Mouse (Mus musculus) hindbrain, embryonic 16.5 days (tissue): ENCODE data around the gene Phf5a. TPM values are rescaled to one million over a fixed set of nuclear protein-coding genes. Genes with fewer than 3 reads are reported as not detected.
A peak's percentile ranks its signal among the peaks of the same experiment; 100 is the strongest.

Experiments
- ATAC-seq: fragments of 200-750 bp; cut with Nextera tagmentation; 2 replicates; pipeline ENCODE4 v1.8.0; 2017; ENCODE audit warnings: moderate TSS enrichment, moderate library complexity
- H3K27ac ChIP-seq: fragments of 300-500 bp; sonication (generic); 2 replicates; pipeline ENCODE4 v1.5.1; 2014; ENCODE audit warnings: low read depth, mild to moderate bottlenecking, control low read depth, low read length, moderate library complexity
- H3K27me3 ChIP-seq: fragments of 300-500 bp; sonication (generic); replicated peaks from 2 replicates; pipeline ENCODE4 v1.6.1; 2014; ENCODE audit warnings: low read length; ENCODE audit not compliant: control insufficient read depth, insufficient read depth
- H3K36me3 ChIP-seq: fragments of 300-500 bp; sonication (generic); 2 replicates; pipeline ENCODE4 v1.6.1; 2014; ENCODE audit warnings: mild to moderate bottlenecking, low read length, moderate library complexity, mixed read lengths; ENCODE audit not compliant: control insufficient read depth, insufficient read depth
- H3K4me1 ChIP-seq: fragments of 300-500 bp; sonication (generic); 2 replicates; pipeline ENCODE4 v1.6.1; 2014; ENCODE audit warnings: low read depth, low read length; ENCODE audit not compliant: control insufficient read depth, insufficient read depth
- H3K4me2 ChIP-seq: fragments of 300-500 bp; sonication (generic); 2 replicates; pipeline ENCODE4 v1.6.1; 2014; ENCODE audit warnings: mild to moderate bottlenecking, low read length, control low read depth, moderate library complexity
- H3K4me3 ChIP-seq: fragments of 300-500 bp; sonication (generic); 2 replicates; pipeline ENCODE4 v1.5.1; 2014; ENCODE audit warnings: mild to moderate bottlenecking, low read length, control low read depth, moderate library complexity
- H3K9ac ChIP-seq: fragments of 300-500 bp; sonication (generic); 2 replicates; pipeline ENCODE4 v1.6.1; 2014; ENCODE audit warnings: low read depth, mild to moderate bottlenecking, control low read depth, low read length, moderate library complexity
- H3K9me3 ChIP-seq: fragments of 300-500 bp; sonication (generic); 2 replicates; pipeline ENCODE4 v1.6.1; 2014; ENCODE audit warnings: mild to moderate bottlenecking, low read length, moderate library complexity; ENCODE audit not compliant: control insufficient read depth
- WGBS: fragments of 180-500 bp; shearing (Covaris S2); extraction: QIAGEN DNeasy Blood & Tissue Kit; methylation state at CpG from one replicate; pipeline ENCODE4 v1.1.7; 2014; 5-methylcytosine and 5-hydroxymethylcytosine counted together
- polyA plus RNA-seq: library from polyadenylated mRNA; unstranded; fragments of >200 nt; fragmentation: Nextera tagmentation; extraction: Ambion mirVana; gene quantifications from 2 replicates; pipeline ENCODE4 v1.2.1, GENCODE M21; 2015

Phf5a gene
- polyA plus RNA-seq, 1 experiment from 2014 or later, result 122 TPM

- H3K9ac ChIP-seq, result no peak overlapping the region
- no peaks in the 10 kb centered on the region for H3K4me1 ChIP-seq
- H3K27me3 ChIP-seq, result no peaks in the 10 kb centered on the region
- H3K4me3 ChIP-seq, result no peak overlapping the region
- H3K27ac ChIP-seq, result no peak overlapping the region
- no peak for ATAC-seq
- H3K4me2 ChIP-seq, result no peak overlapping the region
- no peaks in the 10 kb centered on the region for H3K9me3 ChIP-seq
- H3K36me3 ChIP-seq, result peaks cover 20% of the 10 kb centered on the region; the same call in 1 of the 2 replicates
- WGBS, result 94% methylated on average over 7 of the region's 7 CpGs
These were observed 17.5 kb upstream of the Phf5a start for GRCm38 (mm10) chr15:81889175-81889574.

GRCm38 (mm10) chr15:81886795-81887550 is 15.3 kb upstream of the Phf5a start:
- WGBS, result 91% methylated on average over 6 of the region's 6 CpGs
- Histone ChIP-seq H3K4me2 (no peak overlapping the region), H3K4me3 (no peak overlapping the region), H3K27me3 (no peaks in the 10 kb centered on the region), H3K27ac (no peak overlapping the region), H3K36me3 (peaks cover 20% of the 10 kb centered on the region; the same call in 1 of the 2 replicates), H3K4me1 (no peaks in the 10 kb centered on the region), H3K9me3 (no peaks in the 10 kb centered on the region), H3K9ac (no peak overlapping the region)
- ATAC-seq, result no peak

GRCm38 (mm10) chr15:81885418-81885934 is 13.8 kb upstream of the Phf5a start:
- H3K9ac ChIP-seq, result no peak overlapping the region
- no peak overlapping the region for H3K27ac ChIP-seq
- H3K4me2 ChIP-seq, result no peak overlapping the region
- H3K36me3 ChIP-seq, result peaks cover 12% of the 10 kb centered on the region; the same call in 1 of the 2 replicates
- WGBS, result 66% methylated on average over 3 of the region's 3 CpGs
- H3K9me3 ChIP-seq, result no peaks in the 10 kb centered on the region
- H3K4me1 ChIP-seq, result peaks cover 3% of the 10 kb centered on the region
- H3K4me3 ChIP-seq, result no peak overlapping the region
- ATAC-seq, result no peak
- H3K27me3 ChIP-seq, result no peaks in the 10 kb centered on the region

- H3K9ac ChIP-seq, result no peak overlapping the region
- WGBS, result 92% methylated on average over 3 of the region's 3 CpGs
- H3K4me1 ChIP-seq, result peaks cover 21% of the 10 kb centered on the region
- no peak for ATAC-seq
- no peaks in the 10 kb centered on the region for H3K27me3 ChIP-seq
- H3K36me3 ChIP-seq, result no peaks in the 10 kb centered on the region
- H3K9me3 ChIP-seq, result no peaks in the 10 kb centered on the region
- no peak overlapping the region for H3K4me3 ChIP-seq
- peak overlapping the region; percentile 45; the same call in 1 of the 2 replicates for H3K27ac ChIP-seq
- H3K4me2 ChIP-seq, result no peak overlapping the region
These were observed 10.6 kb upstream of the Phf5a start for GRCm38 (mm10) chr15:81882348-81882747.

- peak; percentile 93 for ATAC-seq
- WGBS, result 27% methylated on average over 5 of the region's 5 CpGs
These were observed 8.1 kb upstream of the Phf5a start for GRCm38 (mm10) chr15:81879531-81880401.

GRCm38 (mm10) chr15:81872262-81873136 is 788 bp upstream of the Phf5a start, which contains the start of gene Aco2:
Gene Aco2 (plus strand): TSS chr15:81872309.
- 1% methylated on average over 52 of the region's 53 CpGs for WGBS
- Histone ChIP-seq H3K4me3 (peak within 1 kb of the TSS; percentile 91), H3K9me3 (no peaks in the 10 kb centered on the region), H3K9ac (peak within 1 kb of the TSS; percentile 91), H3K27ac (peak within 1 kb of the TSS; percentile 99), H3K36me3 (peaks cover 23% of the 10 kb centered on the region), H3K27me3 (no peaks in the 10 kb centered on the region), H3K4me1 (peaks cover 18% of the 10 kb centered on the region), H3K4me2 (peak within 1 kb of the TSS; percentile 92)
- peak; percentile 79 for ATAC-seq

More at GRCm38 (mm10) chr15:81879531-81880401, 8.1 kb upstream of the Phf5a start:
- peak overlapping the region; percentile 20; the same call in 1 of the 2 replicates for H3K9ac ChIP-seq
- no peak overlapping the region for H3K4me3 ChIP-seq
- H3K36me3 ChIP-seq, result no peaks in the 10 kb centered on the region
- peaks cover 21% of the 10 kb centered on the region for H3K4me1 ChIP-seq
- no peaks in the 10 kb centered on the region for H3K9me3 ChIP-seq
- H3K27me3 ChIP-seq, result no peaks in the 10 kb centered on the region
- peak overlapping the region; percentile 69 for H3K27ac ChIP-seq
- peak overlapping the region; percentile 14 for H3K4me2 ChIP-seq

GRCm38 (mm10) chr15:81869985-81870384 is 1.7 kb downstream of the Phf5a start:
- no peak overlapping the region for H3K4me3 ChIP-seq
- H3K4me1 ChIP-seq, result peaks cover 18% of the 10 kb centered on the region
- H3K36me3 ChIP-seq, result peaks cover 34% of the 10 kb centered on the region
- WGBS, result 98% methylated on average over 5 of the region's 5 CpGs
- H3K9me3 ChIP-seq, result no peaks in the 10 kb centered on the region
- H3K4me2 ChIP-seq, result no peak overlapping the region
- H3K9ac ChIP-seq, result no peak overlapping the region
- no peak overlapping the region for H3K27ac ChIP-seq
- no peaks in the 10 kb centered on the region for H3K27me3 ChIP-seq
- no peak for ATAC-seq

GRCm38 (mm10) chr15:81864238-81864637 is 7.5 kb downstream of the Phf5a start:
- no peak for ATAC-seq
- H3K9me3 ChIP-seq, result no peaks in the 10 kb centered on the region
- no peak overlapping the region for H3K9ac ChIP-seq
- WGBS, result 95% methylated on average over 7 of the region's 7 CpGs
- H3K27ac ChIP-seq, result no peak overlapping the region
- no peaks in the 10 kb centered on the region for H3K27me3 ChIP-seq
- no peak overlapping the region for H3K4me3 ChIP-seq
- no peak overlapping the region for H3K4me2 ChIP-seq
- peaks cover 6% of the 10 kb centered on the region; the same call in 1 of the 2 replicates for H3K4me1 ChIP-seq
- H3K36me3 ChIP-seq, result peaks cover 31% of the 10 kb centered on the region
